ENCODE assay signal across 21 mouse cellular contexts in the genomic region with DNA sequence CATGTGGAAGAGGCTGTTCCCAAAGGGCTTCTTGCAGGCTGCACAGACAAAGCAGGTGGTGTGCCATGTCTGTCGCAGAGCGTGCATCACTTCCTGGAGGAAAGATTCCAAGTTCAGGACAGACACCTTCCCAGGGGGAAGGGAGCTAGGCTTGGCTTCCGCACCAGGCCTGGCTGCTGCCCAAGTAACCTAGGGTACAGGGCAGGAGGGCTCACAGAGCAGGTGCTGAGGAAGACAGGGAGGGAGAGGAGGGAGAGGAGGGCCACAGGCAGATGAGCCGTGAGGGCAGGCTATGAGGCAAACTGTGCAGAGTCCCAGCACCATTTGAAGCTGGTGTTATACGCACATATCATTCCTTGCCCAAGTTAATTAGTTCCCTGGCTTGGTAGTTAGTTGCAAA. TPM values are rescaled to one million over a fixed set of nuclear protein-coding genes. Genes with fewer than 3 reads are reported as not detected.
DNase-seq lines count a peak whose midpoint lies in the region; ATAC-seq and TF ChIP-seq lines count a peak whose summit lies in the region.
"Had no signal": no experiment of that assay in that cellular context is flagged by ENCODE, and none has a peak within 500 bp of the region (broad histone marks: within the 10 kb centered on the region; RNA-seq: fewer than 3 reads in every experiment).

No protein-coding gene starts in this region.

- 85% methylated on average over 5 of the region's 5 CpGs for WGBS in forebrain, embryonic 13.5 days
- 89% methylated on average over 5 of the region's 5 CpGs for WGBS in forebrain, embryonic 10.5 days
- WGBS in hindbrain, embryonic 16.5 days = 72% methylated on average over 5 of the region's 5 CpGs
- 91% methylated on average over 5 of the region's 5 CpGs for WGBS in hindbrain, embryonic 11.5 days
- WGBS in stomach, postnatal 0 days = 80% methylated on average over 5 of the region's 5 CpGs
- WGBS in liver, embryonic 11.5 days = 86% methylated on average over 5 of the region's 5 CpGs

- H3K4me3 ChIP-seq in forebrain, embryonic 13.5 days = no peak overlapping the region
- no peak overlapping the region for H3K4me3 ChIP-seq in forebrain, embryonic 10.5 days
- H3K4me3 ChIP-seq in hindbrain, embryonic 16.5 days (ENCODE audit: low read length) = no peak overlapping the region
- H3K4me3 ChIP-seq in hindbrain, embryonic 11.5 days (ENCODE audit: low read depth, low read length) = no peak overlapping the region
- no peak overlapping the region for H3K4me3 ChIP-seq in stomach, postnatal 0 days (ENCODE audit: low read depth, low read length)
- H3K4me3 ChIP-seq in liver, embryonic 11.5 days (ENCODE audit: low read depth, low read length) = no peak overlapping the region
- H3K4me3 ChIP-seq: embryonic facial prominence, embryonic 13.5 days; hindbrain, embryonic 15.5 days; neural tube, embryonic 12.5 days had no signal

- no peak overlapping the region for H3K9ac ChIP-seq in forebrain, embryonic 13.5 days
- no peak overlapping the region for H3K9ac ChIP-seq in hindbrain, embryonic 16.5 days (ENCODE audit: low read depth, low read length)
- no peak overlapping the region for H3K9ac ChIP-seq in hindbrain, embryonic 11.5 days (ENCODE audit: low read depth, low read length)
- H3K9ac ChIP-seq in stomach, postnatal 0 days (ENCODE audit: low read length) = no peak overlapping the region
- H3K9ac ChIP-seq in liver, embryonic 11.5 days (ENCODE audit: low read depth, low read length) = no peak overlapping the region
- H3K9ac ChIP-seq: embryonic facial prominence, embryonic 13.5 days; hindbrain, embryonic 15.5 days; neural tube, embryonic 12.5 days had no signal

- H3K9me3 ChIP-seq in forebrain, embryonic 13.5 days (replicated peaks) = no peaks in the 10 kb centered on the region
- H3K9me3 ChIP-seq in forebrain, embryonic 10.5 days = no peaks in the 10 kb centered on the region
- H3K9me3 ChIP-seq in hindbrain, embryonic 16.5 days (ENCODE audit: control insufficient read depth, low read length) = no peaks in the 10 kb centered on the region
- H3K9me3 ChIP-seq in hindbrain, embryonic 11.5 days (ENCODE audit: control insufficient read depth, low read length) = no peaks in the 10 kb centered on the region
- no peaks in the 10 kb centered on the region for H3K9me3 ChIP-seq in stomach, postnatal 0 days (ENCODE audit: control insufficient read depth, low read length)
- no peaks in the 10 kb centered on the region for H3K9me3 ChIP-seq in liver, embryonic 11.5 days (ENCODE audit: control insufficient read depth, low read length)
- H3K9me3 ChIP-seq: embryonic facial prominence, embryonic 13.5 days; hindbrain, embryonic 15.5 days; neural tube, embryonic 12.5 days had no signal

- H3K4me1 ChIP-seq in forebrain, embryonic 13.5 days = no peaks in the 10 kb centered on the region
- H3K4me1 ChIP-seq in forebrain, embryonic 10.5 days = peaks cover 6% of the 10 kb centered on the region
- H3K4me1 ChIP-seq in hindbrain, embryonic 16.5 days (ENCODE audit: control insufficient read depth, insufficient read depth, low read depth, low read length) = no peaks in the 10 kb centered on the region
- no peaks in the 10 kb centered on the region for H3K4me1 ChIP-seq in hindbrain, embryonic 11.5 days (replicated peaks; ENCODE audit: control insufficient read depth, insufficient read depth, low read length)
- peaks cover 9% of the 10 kb centered on the region for H3K4me1 ChIP-seq in stomach, postnatal 0 days (replicated peaks; ENCODE audit: control insufficient read depth, insufficient read depth)
- no peaks in the 10 kb centered on the region for H3K4me1 ChIP-seq in liver, embryonic 11.5 days (replicated peaks; ENCODE audit: control insufficient read depth, insufficient read depth, low read length)
- H3K4me1 ChIP-seq: embryonic facial prominence, embryonic 13.5 days; hindbrain, embryonic 15.5 days; neural tube, embryonic 12.5 days had no signal

- no peaks in the 10 kb centered on the region for H3K36me3 ChIP-seq in forebrain, embryonic 13.5 days (ENCODE audit: poor library complexity, severe bottlenecking)
- no peaks in the 10 kb centered on the region for H3K36me3 ChIP-seq in forebrain, embryonic 10.5 days (replicated peaks)
- no peaks in the 10 kb centered on the region for H3K36me3 ChIP-seq in hindbrain, embryonic 16.5 days (ENCODE audit: control insufficient read depth, insufficient read depth, low read length)
- H3K36me3 ChIP-seq in hindbrain, embryonic 11.5 days (ENCODE audit: control insufficient read depth, insufficient read depth, low read length) = no peaks in the 10 kb centered on the region
- no peaks in the 10 kb centered on the region for H3K36me3 ChIP-seq in stomach, postnatal 0 days (ENCODE audit: control insufficient read depth, insufficient read depth, low read length)
- no peaks in the 10 kb centered on the region for H3K36me3 ChIP-seq in liver, embryonic 11.5 days (ENCODE audit: control insufficient read depth, insufficient read depth, low read length)
- H3K36me3 ChIP-seq: embryonic facial prominence, embryonic 13.5 days; hindbrain, embryonic 15.5 days; neural tube, embryonic 12.5 days had no signal

- TF ChIP-seq EP300 in stomach, postnatal 0 days (optimal IDR thresholded peaks at IDR 0.05) = no peak

- 0 out of 2 replicates have a peak, but pooled peaks cover 11% of the 10 kb centered on the region for H3K27me3 ChIP-seq in forebrain, embryonic 13.5 days
- peaks cover 49% of the 10 kb centered on the region for H3K27me3 ChIP-seq in forebrain, embryonic 10.5 days (ENCODE audit: poor library complexity, severe bottlenecking)
- no peaks in the 10 kb centered on the region for H3K27me3 ChIP-seq in hindbrain, embryonic 16.5 days (replicated peaks; ENCODE audit: control insufficient read depth, insufficient read depth, low read length)
- H3K27me3 ChIP-seq in hindbrain, embryonic 11.5 days (ENCODE audit: control insufficient read depth, insufficient read depth, low read length) = no peaks in the 10 kb centered on the region; the same call in 1 of the 2 replicates
- no peaks in the 10 kb centered on the region for H3K27me3 ChIP-seq in stomach, postnatal 0 days (ENCODE audit: control insufficient read depth, insufficient read depth, low read length)
- peaks cover 13% of the 10 kb centered on the region for H3K27me3 ChIP-seq in liver, embryonic 11.5 days (replicated peaks; ENCODE audit: control insufficient read depth, insufficient read depth, low read length)
- H3K27me3 ChIP-seq: embryonic facial prominence, embryonic 13.5 days; hindbrain, embryonic 15.5 days; neural tube, embryonic 12.5 days had no signal

- TF ChIP-seq CTCF in stomach, postnatal 0 days (IDR thresholded peaks at IDR 0.05; ENCODE audit: low read depth) = no peak

- ATAC-seq in forebrain, embryonic 13.5 days = 0 out of 2 replicates have a peak, but pooled peaks have one; percentile 19
- ATAC-seq in hindbrain, embryonic 16.5 days = 0 out of 2 replicates have a peak, but pooled peaks have one; percentile 42
- ATAC-seq in hindbrain, embryonic 11.5 days (ENCODE audit: low FRiP score) = no peak
- no peak for ATAC-seq in stomach, postnatal 0 days (ENCODE audit: low FRiP score, low TSS enrichment)
- no peak for ATAC-seq in liver, embryonic 11.5 days (replicated peaks; ENCODE audit: low FRiP score)

- no peak for DNase-seq in forebrain, embryonic 10.5 days (ENCODE audit: extremely low spot score, low spot score)
- DNase-seq in hindbrain, embryonic 11.5 days (ENCODE audit: low spot score) = no peak
- peak; percentile 38 to 61 for DNase-seq in kidney, postnatal 36 days
- no peak for DNase-seq in kidney, postnatal 4 days
- no peak for DNase-seq in stomach, postnatal 0 days (ENCODE audit: low spot score)
- no peak for DNase-seq in liver, embryonic 11.5 days (ENCODE audit: low spot score)
- DNase-seq: adrenal gland, postnatal 10 days; cerebellum, adult 2 months; gastrocnemius, postnatal 25 days; layer of hippocampus, postnatal 36 days; lung, adult 2 months; lung, postnatal 4 days; thymus, adult 18-20 months had no signal

- H3K27ac ChIP-seq in forebrain, embryonic 13.5 days = no peak overlapping the region
- H3K27ac ChIP-seq in forebrain, embryonic 10.5 days = no peak overlapping the region
- H3K27ac ChIP-seq in hindbrain, embryonic 16.5 days (ENCODE audit: low read depth, low read length) = no peak overlapping the region
- H3K27ac ChIP-seq in hindbrain, embryonic 11.5 days (ENCODE audit: low read depth, low read length) = no peak overlapping the region
- H3K27ac ChIP-seq in stomach, postnatal 0 days (replicated peaks) = peak overlapping the region; percentile 88
- no peak overlapping the region for H3K27ac ChIP-seq in liver, embryonic 11.5 days (ENCODE audit: low read depth, low read length)
- H3K27ac ChIP-seq: hindbrain, embryonic 15.5 days; neural tube, embryonic 12.5 days had no signal

- H3K4me2 ChIP-seq in forebrain, embryonic 13.5 days = no peak overlapping the region
- no peak overlapping the region for H3K4me2 ChIP-seq in hindbrain, embryonic 16.5 days (ENCODE audit: low read length)
- no peak overlapping the region for H3K4me2 ChIP-seq in hindbrain, embryonic 11.5 days (replicated peaks; ENCODE audit: low read depth, low read length)
- no peak overlapping the region for H3K4me2 ChIP-seq in stomach, postnatal 0 days (replicated peaks; ENCODE audit: low read depth)
- H3K4me2 ChIP-seq in liver, embryonic 11.5 days = no peak overlapping the region
- H3K4me2 ChIP-seq: embryonic facial prominence, embryonic 13.5 days; heart, embryonic 11.5 days; hindbrain, embryonic 15.5 days; midbrain, embryonic 11.5 days; neural tube, embryonic 12.5 days had no signal

RNA-seq across cellular contexts. Expression of gene 9230112D13Rik, which starts 19.3 kb away (rescaled TPM):
- not detected in 2 replicates for polyA plus RNA-seq in forebrain, embryonic 13.5 days (2015; fragmentation: Nextera tagmentation; extraction: Ambion mirVana)
- polyA plus RNA-seq in forebrain, embryonic 10.5 days (2016; fragmentation: Nextera tagmentation; extraction: Ambion mirVana) = not detected in 2 replicates
- polyA plus RNA-seq in hindbrain, embryonic 16.5 days (2015; fragmentation: Nextera tagmentation; extraction: Ambion mirVana) = not detected in 2 replicates
- not detected in 2 replicates for polyA plus RNA-seq in hindbrain, embryonic 11.5 days (2014; fragmentation: Nextera tagmentation; extraction: Ambion mirVana)
- polyA plus RNA-seq in stomach, postnatal 0 days (2015; fragmentation: Nextera tagmentation; extraction: Ambion mirVana) = not detected in 2 replicates
- not detected in 2 replicates for polyA plus RNA-seq in liver, embryonic 11.5 days (2014; fragmentation: Nextera tagmentation; extraction: Ambion mirVana)
- polyA plus RNA-seq: cerebellum, adult 2 months; embryonic facial prominence, embryonic 13.5 days; heart, embryonic 11.5 days; hindbrain, embryonic 15.5 days; liver, adult 2 months; lung, adult 2 months; midbrain, embryonic 11.5 days; neural tube, embryonic 12.5 days had no signal

RNA-seq across cellular contexts. Expression of gene Bmpr1a, which starts 38.8 kb away (rescaled TPM):
- 24.9 and 25.5 TPM in 2 replicates for polyA plus RNA-seq in forebrain, embryonic 13.5 days (2015; fragmentation: Nextera tagmentation; extraction: Ambion mirVana)
- 44.5 and 47.6 TPM in 2 replicates for polyA plus RNA-seq in forebrain, embryonic 10.5 days (2016; fragmentation: Nextera tagmentation; extraction: Ambion mirVana)
- 11.1 and 19.0 TPM in 2 replicates for polyA plus RNA-seq in hindbrain, embryonic 16.5 days (2015; fragmentation: Nextera tagmentation; extraction: Ambion mirVana)
- polyA plus RNA-seq in hindbrain, embryonic 11.5 days (2014; fragmentation: Nextera tagmentation; extraction: Ambion mirVana) = 44.9 and 48.9 TPM in 2 replicates
- polyA plus RNA-seq in stomach, postnatal 0 days (2015; fragmentation: Nextera tagmentation; extraction: Ambion mirVana) = 27.0 and 29.0 TPM in 2 replicates
- polyA plus RNA-seq in liver, embryonic 11.5 days (2014; fragmentation: Nextera tagmentation; extraction: Ambion mirVana) = 17.4 and 18.0 TPM in 2 replicates

RNA-seq across cellular contexts. Expression of gene Ldb3, which starts 46.6 kb away (rescaled TPM):
- 0.32 and 0.34 TPM in 2 replicates for polyA plus RNA-seq in forebrain, embryonic 13.5 days (2015; fragmentation: Nextera tagmentation; extraction: Ambion mirVana)
- polyA plus RNA-seq in forebrain, embryonic 10.5 days (2016; fragmentation: Nextera tagmentation; extraction: Ambion mirVana) = 0.05 and 0.06 TPM in 2 replicates
- 1.2 and 5.6 TPM in 2 replicates for polyA plus RNA-seq in hindbrain, embryonic 16.5 days (2015; fragmentation: Nextera tagmentation; extraction: Ambion mirVana)
- polyA plus RNA-seq in hindbrain, embryonic 11.5 days (2014; fragmentation: Nextera tagmentation; extraction: Ambion mirVana) = 0.28 and 0.29 TPM in 2 replicates
- 1.6 and 1.7 TPM in 2 replicates for polyA plus RNA-seq in stomach, postnatal 0 days (2015; fragmentation: Nextera tagmentation; extraction: Ambion mirVana)
- 0.38 and 2.7 TPM in 2 replicates for polyA plus RNA-seq in liver, embryonic 11.5 days (2014; fragmentation: Nextera tagmentation; extraction: Ambion mirVana)

RNA-seq across cellular contexts. Expression of gene Opn4, which starts 58.0 kb away (rescaled TPM):
- 0.16 TPM in 1 of 2 replicates, not detected in the other for polyA plus RNA-seq in forebrain, embryonic 13.5 days (2015; fragmentation: Nextera tagmentation; extraction: Ambion mirVana)
- 0.47 and 1.0 TPM in 2 replicates for polyA plus RNA-seq in forebrain, embryonic 10.5 days (2016; fragmentation: Nextera tagmentation; extraction: Ambion mirVana)
- 0.27 TPM in 1 of 2 replicates, not detected in the other for polyA plus RNA-seq in hindbrain, embryonic 16.5 days (2015; fragmentation: Nextera tagmentation; extraction: Ambion mirVana)
- not detected in 2 replicates for polyA plus RNA-seq in hindbrain, embryonic 11.5 days (2014; fragmentation: Nextera tagmentation; extraction: Ambion mirVana)
- polyA plus RNA-seq in stomach, postnatal 0 days (2015; fragmentation: Nextera tagmentation; extraction: Ambion mirVana) = not detected in 2 replicates
- not detected in 2 replicates for polyA plus RNA-seq in liver, embryonic 11.5 days (2014; fragmentation: Nextera tagmentation; extraction: Ambion mirVana)
- polyA plus RNA-seq: embryonic facial prominence, embryonic 13.5 days; hindbrain, embryonic 15.5 days; liver, adult 2 months; lung, adult 2 months; midbrain, embryonic 11.5 days; neural tube, embryonic 12.5 days had no signal

Comparison
In these comparisons a context has a peak if more than half of its experiments do, and no peak if none do; other contexts are left out.
1. ATAC-seq: peak in forebrain, embryonic 13.5 days (single experiment) and hindbrain, embryonic 16.5 days (single experiment); none in hindbrain, embryonic 11.5 days (single experiment), stomach, postnatal 0 days (single experiment) and liver, embryonic 11.5 days (single experiment).
2. DNase-seq: peak in kidney, postnatal 36 days (2 of 2); none in forebrain, embryonic 10.5 days (single experiment), hindbrain, embryonic 11.5 days (single experiment), kidney, postnatal 4 days (0 of 2), stomach, postnatal 0 days (single experiment) and liver, embryonic 11.5 days (single experiment).